Mouse (Mus musculus) G1E (cell line): Measurements from ENCODE around the gene Megf6.

Experiments used
- CTCF ChIP-seq: IDR thresholded peaks from 2 replicates; pipeline ENCODE4 v1.5.1; 2012; ENCODE audit warnings: low read depth, low read length, inconsistent platforms, mixed read lengths
- GATA1 ChIP-seq: IDR thresholded peaks from 2 replicates; pipeline ENCODE4 v1.6.1; 2012; ENCODE audit warnings: borderline replicate concordance, low read length, inconsistent platforms, mixed read lengths
- GATA2 ChIP-seq: IDR thresholded peaks from 2 replicates; pipeline ENCODE4 v1.6.1; 2012; ENCODE audit warnings: low read depth, low read length, inconsistent platforms, borderline replicate concordance
- POLR2AphosphoS5 ChIP-seq: IDR thresholded peaks from 2 replicates; pipeline ENCODE4 v1.6.1; 2012; ENCODE audit warnings: low read depth, low read length, inconsistent platforms; ENCODE audit not compliant: insufficient replicate concordance
- TAL1 ChIP-seq: conservative IDR thresholded peaks from 2 replicates; pipeline ENCODE4 v1.6.1; 2012; ENCODE audit warnings: low read depth, low read length, inconsistent platforms, mixed read lengths

DNA sequence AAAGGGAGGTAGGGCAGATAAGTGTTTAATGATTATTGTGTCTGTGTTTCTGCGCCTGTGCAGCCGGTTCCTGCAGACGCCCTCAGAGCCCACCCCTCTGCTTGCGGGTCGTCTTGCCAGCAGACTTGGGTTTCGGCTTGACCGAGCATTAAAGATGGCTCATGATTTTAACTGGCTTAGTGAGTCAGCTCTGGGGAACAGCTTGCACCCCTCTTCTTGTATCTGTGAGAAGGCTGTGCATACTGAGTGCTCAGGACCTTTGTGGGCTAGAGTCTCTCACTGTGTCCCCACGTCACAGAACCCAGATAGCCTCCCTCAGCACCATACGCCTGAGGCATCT is 54.4 kb downstream of the Megf6 start:
- TF ChIP-seq CTCF (no peak), GATA1 (no peak), TAL1 (no peak), GATA2 (no peak), POLR2AphosphoS5 (no peak)
